Mouse (Mus musculus): ENCODE data around the gene Ptprn2. TPM values are rescaled to one million over a fixed set of nuclear protein-coding genes. Genes with fewer than 3 reads are reported as not detected.

The Ptprn2 gene
- total and polyA plus RNA-seq, 3 experiments: 0.17 TPM; not detected in 2

DNA sequence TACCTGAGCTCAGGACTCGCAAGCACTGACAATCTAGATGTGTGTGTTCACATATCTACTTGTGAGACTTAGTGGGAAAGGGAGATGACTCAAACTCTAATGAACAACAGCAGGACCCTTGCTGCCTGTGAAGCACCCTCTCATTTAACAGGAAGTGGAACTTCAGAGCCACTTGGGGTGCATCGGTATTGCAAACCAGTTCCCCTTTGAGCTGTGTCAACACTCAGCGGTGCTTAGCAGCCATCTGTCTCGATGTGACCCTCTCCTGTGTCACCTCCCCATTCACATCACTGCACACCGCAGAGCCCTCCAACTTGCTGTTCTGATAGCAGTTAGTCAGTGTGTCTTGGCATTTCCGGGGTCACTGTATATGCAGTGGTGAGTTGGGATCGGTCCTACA lies 592.1 kb downstream of the Ptprn2 start:
- TF ChIP-seq GABPA (IDR thresholded peaks at IDR 0.05; ENCODE audit: insufficient replicate concordance, low read depth, low read length) (no peak), MXI1 (IDR thresholded peaks at IDR 0.05; ENCODE audit: low read depth, low read length) (no peak), TCF12 (IDR thresholded peaks at IDR 0.05; ENCODE audit: low read depth, low read length) (no peak), USF1 (IDR thresholded peaks at IDR 0.05; ENCODE audit: low read depth, low read length) (no peak), CHD1 (IDR thresholded peaks at IDR 0.05; ENCODE audit: low read depth, low read length) (no peak), POLR2A (IDR thresholded peaks at IDR 0.05; ENCODE audit: low read depth, low read length) (no peak), MAZ (IDR thresholded peaks at IDR 0.05; ENCODE audit: low read depth, low read length) (no peak), MAX (IDR thresholded peaks at IDR 0.05; ENCODE audit: low read length) (no peak), HCFC1 (IDR thresholded peaks at IDR 0.05; ENCODE audit: low read depth, low read length) (no peak), PAX5 (IDR thresholded peaks at IDR 0.05; ENCODE audit: low read length) (no peak), UBTF (IDR thresholded peaks at IDR 0.05; ENCODE audit: low read depth, low read length) (no peak), CHD2 (IDR thresholded peaks at IDR 0.05; ENCODE audit: low read length) (no peak), ZMIZ1 (IDR thresholded peaks at IDR 0.05; ENCODE audit: low read depth, low read length) (no peak), RAD21 (IDR thresholded peaks at IDR 0.05; ENCODE audit: low read depth, low read length) (no peak), EP300 (IDR thresholded peaks at IDR 0.05; ENCODE audit: low read length) (no peak), ZKSCAN1 (IDR thresholded peaks at IDR 0.05; ENCODE audit: borderline replicate concordance, low read depth, low read length) (no peak)
- Histone ChIP-seq H3K36me3 (replicated peaks in 1 of 2; ENCODE audit: control insufficient read depth in 1 of 2, insufficient read depth in 1 of 2, low read length in 1 of 2) (no peaks in the 10 kb centered on the region), H3K4me2 (ENCODE audit: insufficient read depth, low read depth, poor library complexity, severe bottlenecking) (no peak overlapping the region), H3K4me3 (replicated peaks in 1 of 3; ENCODE audit: low read depth in 2 of 3, low read length in 2 of 3, poor library complexity in 1 of 3) (no peak overlapping the region), H3K27me3 (replicated peaks) (no peaks in the 10 kb centered on the region), H3K4me1 (ENCODE audit: control insufficient read depth in 1 of 2, insufficient read depth in 2 of 2) (peaks cover 5 to 16% of the 10 kb centered on the region in 2 experiments), H3K9me3 (replicated peaks; ENCODE audit: low read length) (no peaks in the 10 kb centered on the region), H3K9ac (ENCODE audit: insufficient read depth, low read depth) (no peak overlapping the region), H3K27ac (ENCODE audit: insufficient read depth, low read depth) (no peak overlapping the region), H3K79me2 (replicated peaks; ENCODE audit: control insufficient read depth, extremely low read depth, insufficient read depth, poor library complexity, severe bottlenecking) (no peaks in the 10 kb centered on the region)
- DNase-seq (ENCODE audit: extremely low read depth): peak; percentile 17
- dilution Hi-C loops (cut with MboI; ENCODE audit: extremely low pct_ligation_motif_present, extremely low pct_unique_long_range_greater_than_20kb, low sequenced_read_pairs) (no loop called here), in situ Hi-C loops (cut with MboI; ENCODE audit: low pct_ligation_motif_present, low pct_unique_long_range_greater_than_20kb, low sequenced_read_pairs) (no loop called here)

DNA sequence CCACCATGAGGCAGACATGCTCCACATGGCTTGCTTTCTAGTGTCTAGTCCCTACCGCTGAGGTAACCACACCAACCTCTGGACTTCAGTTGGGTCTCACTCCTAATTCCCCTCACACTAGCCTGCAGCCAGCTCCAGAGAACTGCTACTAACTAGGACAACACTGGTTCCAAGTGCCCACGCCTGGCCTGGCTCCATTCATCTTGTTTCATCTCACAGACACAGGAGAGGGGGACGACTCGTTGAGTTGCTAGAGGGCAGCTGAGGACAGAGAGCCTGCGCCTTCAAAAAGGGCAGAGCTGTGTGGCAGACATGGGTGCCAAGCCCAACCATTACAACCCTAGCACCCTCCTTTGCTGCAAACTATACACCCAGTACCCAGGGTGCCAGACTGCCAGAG lies 593.4 kb downstream of the Ptprn2 start:
- DNase-seq (ENCODE audit: extremely low read depth): no peak
- Histone ChIP-seq H3K4me3 (replicated peaks in 1 of 3; ENCODE audit: low read depth in 2 of 3, low read length in 2 of 3, poor library complexity in 1 of 3) (no peak overlapping the region), H3K27me3 (replicated peaks) (no peaks in the 10 kb centered on the region), H3K9me3 (replicated peaks; ENCODE audit: low read length) (no peaks in the 10 kb centered on the region), H3K9ac (ENCODE audit: insufficient read depth, low read depth) (no peak overlapping the region), H3K4me1 (ENCODE audit: control insufficient read depth in 1 of 2, insufficient read depth in 2 of 2) (peaks cover 5 to 16% of the 10 kb centered on the region in 2 experiments), H3K79me2 (replicated peaks; ENCODE audit: control insufficient read depth, extremely low read depth, insufficient read depth, poor library complexity, severe bottlenecking) (no peaks in the 10 kb centered on the region), H3K27ac (ENCODE audit: insufficient read depth, low read depth) (no peak overlapping the region), H3K4me2 (ENCODE audit: insufficient read depth, low read depth, poor library complexity, severe bottlenecking) (no peak overlapping the region), H3K36me3 (replicated peaks in 1 of 2; ENCODE audit: control insufficient read depth in 1 of 2, insufficient read depth in 1 of 2, low read length in 1 of 2) (no peaks in the 10 kb centered on the region)
- TF ChIP-seq RAD21 (IDR thresholded peaks at IDR 0.05; ENCODE audit: low read depth, low read length) (no peak), NRF1 (IDR thresholded peaks at IDR 0.05; ENCODE audit: low read depth, low read length) (no peak)
- in situ Hi-C loops (cut with MboI; ENCODE audit: low pct_ligation_motif_present, low pct_unique_long_range_greater_than_20kb, low sequenced_read_pairs) (no loop called here), dilution Hi-C loops (cut with MboI; ENCODE audit: extremely low pct_ligation_motif_present, extremely low pct_unique_long_range_greater_than_20kb, low sequenced_read_pairs) (no loop called here)
